Comparison of ENCODE assay signal across 9 mouse cellular contexts in genomic region chr4:156200623-156201475, GRCm38 (mm10). TPM values are rescaled to one million over a fixed set of nuclear protein-coding genes. Genes with fewer than 3 reads are reported as not detected.
DNase-seq lines count a peak whose midpoint lies in the region; ATAC-seq lines count a peak whose summit lies in the region.
"Had no signal": no experiment of that assay in that cellular context is flagged by ENCODE, and none has a peak within 500 bp of the region (broad histone marks: within the 10 kb centered on the region; RNA-seq: fewer than 3 reads in every experiment).

TSS of gene Isg15 (minus strand) at chr4:156200818.

- peak; percentile 20 to 40 for DNase-seq in adrenal gland, postnatal 36 days
- no peak for DNase-seq in adrenal gland, postnatal 25 days
- DNase-seq in thymus, postnatal 0 days (ENCODE audit: low spot score) = peak; percentile 66
- DNase-seq in thymus, adult 18-20 months = no peak
- DNase-seq in liver, embryonic 13.5 days = no peak
- DNase-seq in thymus, postnatal 25 days = peak; percentile 33
- DNase-seq in adrenal gland, adult 8-10 months = no peak
- no peak for DNase-seq in layer of hippocampus, adult 9-11 months

- no peak for ATAC-seq in liver, embryonic 13.5 days (ENCODE audit: low read depth)

- H3K4me3 ChIP-seq in liver, embryonic 13.5 days (replicated peaks) = peak within 1 kb of the TSS; percentile 16
- H3K4me3 ChIP-seq: limb, embryonic 15.5 days had no signal

- peaks cover 77% of the 10 kb centered on the region for H3K4me1 ChIP-seq in liver, embryonic 13.5 days (replicated peaks)

- 0 out of 2 replicates have a peak within 1 kb of the TSS, but pooled peaks have one; percentile 19 for H3K27ac ChIP-seq in liver, embryonic 13.5 days
- H3K27ac ChIP-seq: limb, embryonic 15.5 days had no signal

- H3K9ac ChIP-seq in liver, embryonic 13.5 days = peak within 1 kb of the TSS; percentile 39; the same call in 1 of the 2 replicates
- H3K9ac ChIP-seq: limb, embryonic 15.5 days had no signal

- WGBS in liver, embryonic 13.5 days (ENCODE audit: insufficient replicate concordance) = 39% methylated on average over 10 of the region's 10 CpGs

- H3K9me3 ChIP-seq in liver, embryonic 13.5 days (replicated peaks) = no peaks in the 10 kb centered on the region
- H3K9me3 ChIP-seq: limb, embryonic 15.5 days had no signal

- peak within 1 kb of the TSS; percentile 42 for H3K4me2 ChIP-seq in liver, embryonic 13.5 days
- H3K4me2 ChIP-seq: limb, embryonic 15.5 days had no signal

- peaks cover 56% of the 10 kb centered on the region for H3K27me3 ChIP-seq in liver, embryonic 13.5 days

- no peaks in the 10 kb centered on the region for H3K36me3 ChIP-seq in liver, embryonic 13.5 days
- H3K36me3 ChIP-seq: limb, embryonic 15.5 days had no signal

RNA-seq across cellular contexts. Expression of gene Isg15, which starts in this region (rescaled TPM):
- 1 to 10 TPM; 7.5 to 9.0 TPM for total RNA-seq in adrenal gland, postnatal 36 days (2021)
- 1.8 and 7.2 TPM in 2 replicates for total RNA-seq in adrenal gland, postnatal 25 days (2021)
- 70.8 and 74.6 TPM in 2 replicates for polyA plus RNA-seq in thymus, postnatal 0 days (2015; fragmentation: Nextera tagmentation; extraction: Ambion mirVana)
- 5.5 and 5.9 TPM in 2 replicates for polyA plus RNA-seq in liver, embryonic 13.5 days (2015; fragmentation: Nextera tagmentation; extraction: Ambion mirVana)
- 1 to 10 TPM; 3.1 to 3.9 (median 3.6) TPM for total RNA-seq in adrenal gland, adult 8-10 months (2022)

Comparison
In these comparisons a context has a peak if more than half of its experiments do, and no peak if none do; other contexts are left out.
1. RNA of gene Isg15 (polyA plus RNA-seq): 70.8 to 74.6 TPM in thymus, postnatal 0 days; 5.5 to 5.9 TPM in liver, embryonic 13.5 days; every median in the first group is over 10 times any median in the second.
2. DNase-seq: peak in adrenal gland, postnatal 36 days (2 of 2), thymus, postnatal 0 days (single experiment) and thymus, postnatal 25 days (single experiment); none in adrenal gland, postnatal 25 days (single experiment), thymus, adult 18-20 months (0 of 2), liver, embryonic 13.5 days (single experiment), adrenal gland, adult 8-10 months (single experiment) and layer of hippocampus, adult 9-11 months (single experiment).